Mouse (Mus musculus): ENCODE results near the gene Wdr43.

GRCm38 (mm10) chr17:71616319-71617032 lies 781 bp downstream of the Wdr43 start:
- no peak for TF ChIP-seq CTCF (IDR thresholded peaks at IDR 0.05; ENCODE audit: extremely low read depth, insufficient read length, insufficient replicate concordance, low read depth, low read length)
- no peak for TF ChIP-seq POLR2A (IDR thresholded peaks at IDR 0.05; ENCODE audit: low read depth, low read length)
